Mouse (Mus musculus): ENCODE results near the gene Taar3. TPM values are rescaled to one million over a fixed set of nuclear protein-coding genes. Genes with fewer than 3 reads are reported as not detected.

Gene Taar3
- polyA plus RNA-seq, 1 experiment from 2014 or later = not detected

GRCm38 (mm10) chr10:23963444-23963843 lies 14.1 kb downstream of the Taar3 start:
- H3K36me3 ChIP-seq (replicated peaks) = no peaks in the 10 kb centered on the region
- H3K27me3 ChIP-seq (replicated peaks; ENCODE audit: low read depth, poor library complexity, severe bottlenecking) = no peaks in the 10 kb centered on the region
- 75% methylated on average over 3 of the region's 3 CpGs for WGBS
- no peak overlapping the region for H3K27ac ChIP-seq (replicated peaks)
- H3K4me1 ChIP-seq = no peaks in the 10 kb centered on the region
- no peaks in the 10 kb centered on the region for H3K9me3 ChIP-seq
- no peak for DNase-seq (ENCODE audit: low spot score)
- no peak overlapping the region for H3K4me3 ChIP-seq

- no peak for DNase-seq (ENCODE audit: low spot score)
- 88% methylated on average over 6 of the region's 6 CpGs for WGBS
- Histone ChIP-seq H3K4me3 (no peak overlapping the region), H3K4me1 (no peaks in the 10 kb centered on the region), H3K27ac (replicated peaks) (no peak overlapping the region), H3K9me3 (no peaks in the 10 kb centered on the region), H3K36me3 (replicated peaks) (no peaks in the 10 kb centered on the region), H3K27me3 (replicated peaks; ENCODE audit: low read depth, poor library complexity, severe bottlenecking) (no peaks in the 10 kb centered on the region)
These were observed 15.7 kb downstream of the Taar3 start for GRCm38 (mm10) chr10:23964921-23965610.

GRCm38 (mm10) chr10:23970656-23971165 lies 21.4 kb downstream of the Taar3 start, which contains the start of gene Taar5:
Gene Taar5 (plus strand): TSS chr10:23970706.
- H3K9me3 ChIP-seq = no peaks in the 10 kb centered on the region
- no peaks in the 10 kb centered on the region for H3K4me1 ChIP-seq
- H3K4me3 ChIP-seq = no peak within 1 kb of the TSS
- no peak within 1 kb of the TSS for H3K27ac ChIP-seq (replicated peaks)
- no peaks in the 10 kb centered on the region for H3K36me3 ChIP-seq (replicated peaks)
- H3K27me3 ChIP-seq (replicated peaks; ENCODE audit: low read depth, poor library complexity, severe bottlenecking) = no peaks in the 10 kb centered on the region
- WGBS = 91% methylated on average over 11 of the region's 11 CpGs
- no peak for DNase-seq (ENCODE audit: low spot score)

DNA sequence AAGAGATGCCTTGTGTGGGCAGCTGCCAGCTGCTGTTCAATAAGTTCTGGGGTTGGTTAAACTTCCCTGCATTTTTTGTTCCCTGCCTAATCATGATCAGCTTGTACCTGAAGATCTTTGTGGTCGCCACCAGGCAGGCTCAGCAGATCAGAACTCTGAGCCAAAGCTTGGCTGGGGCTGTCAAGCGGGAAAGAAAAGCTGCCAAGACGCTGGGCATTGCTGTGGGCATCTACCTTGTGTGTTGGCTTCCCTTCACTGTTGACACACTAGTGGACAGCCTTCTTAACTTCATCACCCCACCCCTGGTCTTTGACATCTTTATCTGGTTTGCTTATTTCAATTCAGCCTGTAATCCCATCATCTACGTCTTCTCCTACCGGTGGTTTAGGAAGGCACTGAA lies 21.9 kb downstream of the Taar3 start:
- no peak for DNase-seq (ENCODE audit: low spot score)
- Histone ChIP-seq H3K36me3 (replicated peaks) (no peaks in the 10 kb centered on the region), H3K9me3 (no peaks in the 10 kb centered on the region), H3K4me3 (no peak overlapping the region), H3K27me3 (replicated peaks; ENCODE audit: low read depth, poor library complexity, severe bottlenecking) (no peaks in the 10 kb centered on the region), H3K27ac (replicated peaks) (no peak overlapping the region), H3K4me1 (no peaks in the 10 kb centered on the region)
- 84% methylated on average over 5 of the region's 5 CpGs for WGBS

DNA sequence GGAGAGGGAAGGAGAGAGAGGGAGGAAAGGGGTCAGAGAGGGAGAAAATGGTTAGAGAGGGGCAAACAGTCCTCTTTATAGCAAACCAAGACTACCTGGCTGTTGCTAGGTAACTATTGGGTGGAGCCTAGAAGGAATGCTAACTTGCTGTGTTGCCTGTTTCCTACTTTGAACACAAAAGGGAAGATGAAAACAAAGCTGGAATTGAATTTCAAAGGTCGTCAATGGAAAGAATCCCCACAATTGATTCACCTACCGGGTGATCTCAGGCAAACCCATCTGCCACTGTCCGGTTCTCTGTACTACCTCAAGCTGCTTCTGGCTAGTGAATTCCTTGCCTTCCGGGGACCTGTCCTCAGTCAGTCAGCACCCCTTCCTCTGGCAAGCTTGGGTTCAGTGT lies 28.6 kb downstream of the Taar3 start:
- WGBS = 44% methylated on average over 4 of the region's 4 CpGs
- H3K9me3 ChIP-seq = no peaks in the 10 kb centered on the region
- no peak for DNase-seq (ENCODE audit: low spot score)
- H3K36me3 ChIP-seq (replicated peaks) = no peaks in the 10 kb centered on the region
- H3K4me1 ChIP-seq = no peaks in the 10 kb centered on the region
- H3K4me3 ChIP-seq = no peak overlapping the region
- no peak overlapping the region for H3K27ac ChIP-seq (replicated peaks)
- no peaks in the 10 kb centered on the region for H3K27me3 ChIP-seq (replicated peaks; ENCODE audit: low read depth, poor library complexity, severe bottlenecking)

- Histone ChIP-seq H3K27me3 (replicated peaks; ENCODE audit: low read depth, poor library complexity, severe bottlenecking) (no peaks in the 10 kb centered on the region), H3K36me3 (replicated peaks) (no peaks in the 10 kb centered on the region), H3K4me3 (no peak overlapping the region), H3K4me1 (no peaks in the 10 kb centered on the region; the same call in 1 of the 2 replicates), H3K27ac (replicated peaks) (no peak overlapping the region), H3K9me3 (no peaks in the 10 kb centered on the region)
- WGBS = 41% methylated on average over 16 of the region's 16 CpGs
- DNase-seq (ENCODE audit: low spot score) = peak; percentile 81
These were observed 29.7 kb downstream of the Taar3 start for GRCm38 (mm10) chr10:23978901-23979705.

DNA sequence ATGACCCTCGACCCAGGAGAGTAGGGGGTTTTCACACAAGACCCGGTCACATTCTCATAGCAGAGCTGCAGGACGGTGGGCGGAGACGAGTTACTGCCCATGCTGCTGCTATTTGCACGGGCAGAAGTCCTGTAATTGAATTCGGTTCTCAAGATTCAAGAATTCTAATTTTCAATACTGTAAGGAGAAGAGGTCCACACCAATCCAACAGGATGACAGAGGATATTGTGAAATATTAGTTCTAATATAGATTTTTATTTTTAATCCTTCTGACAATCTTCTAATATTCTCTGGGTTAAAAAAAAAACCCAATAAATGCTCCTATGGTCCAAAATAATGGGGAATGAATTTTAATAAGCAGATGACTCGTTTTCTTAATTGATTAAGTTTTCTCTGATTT lies 36.2 kb downstream of the Taar3 start, which contains the start of gene Taar6:
Gene Taar6, minus strand, starts transcription at position 101 of the 400 bp plus-strand sequence.
- no peak for DNase-seq (ENCODE audit: low spot score)
- Histone ChIP-seq H3K9me3 (peaks cover 2% of the 10 kb centered on the region; the same call in 1 of the 2 replicates), H3K4me1 (no peaks in the 10 kb centered on the region; the same call in 1 of the 2 replicates), H3K36me3 (replicated peaks) (no peaks in the 10 kb centered on the region), H3K27me3 (replicated peaks; ENCODE audit: low read depth, poor library complexity, severe bottlenecking) (no peaks in the 10 kb centered on the region), H3K27ac (replicated peaks) (no peak within 1 kb of the TSS), H3K4me3 (no peak within 1 kb of the TSS)
- 80% methylated on average over 8 of the region's 8 CpGs for whole genome bisulfite sequencing

- Histone ChIP-seq H3K9me3 (peaks cover 2% of the 10 kb centered on the region; the same call in 1 of the 2 replicates), H3K27me3 (replicated peaks; ENCODE audit: low read depth, poor library complexity, severe bottlenecking) (no peaks in the 10 kb centered on the region)
- 81% methylated on average over 5 of the region's 5 CpGs for WGBS
These were observed 37.1 kb downstream of the Taar3 start for GRCm38 (mm10) chr10:23986419-23986818.

GRCm38 (mm10) chr10:23993381-23993780 lies 44.0 kb downstream of the Taar3 start, which contains the start of gene Taar7a:
Gene Taar7a (minus strand): TSS chr10:23993481.
- WGBS = 89% methylated on average over 3 of the region's 3 CpGs
- H3K4me3 ChIP-seq = no peak within 1 kb of the TSS
- DNase-seq (ENCODE audit: low spot score) = no peak
- H3K27ac ChIP-seq (replicated peaks) = no peak within 1 kb of the TSS
- no peaks in the 10 kb centered on the region for H3K4me1 ChIP-seq
- peaks cover 2% of the 10 kb centered on the region; the same call in 1 of the 2 replicates for H3K9me3 ChIP-seq
- no peaks in the 10 kb centered on the region for H3K36me3 ChIP-seq (replicated peaks)
- no peaks in the 10 kb centered on the region for H3K27me3 ChIP-seq (replicated peaks; ENCODE audit: low read depth, poor library complexity, severe bottlenecking)

More at GRCm38 (mm10) chr10:23986419-23986818, 37.1 kb downstream of the Taar3 start:
- no peak overlapping the region for H3K27ac ChIP-seq (replicated peaks)
- H3K4me1 ChIP-seq = no peaks in the 10 kb centered on the region; the same call in 1 of the 2 replicates
- DNase-seq (ENCODE audit: low spot score) = no peak
- no peak overlapping the region for H3K4me3 ChIP-seq
- no peaks in the 10 kb centered on the region for H3K36me3 ChIP-seq (replicated peaks)

GRCm38 (mm10) chr10:23999639-24000038 lies 50.3 kb downstream of the Taar3 start, which contains the start of gene Taar7b:
Gene Taar7b (plus strand): TSS chr10:23999939.
- WGBS = 84% methylated on average over 1 of the region's 1 CpGs
- Histone ChIP-seq H3K4me3 (no peak within 1 kb of the TSS), H3K9me3 (no peaks in the 10 kb centered on the region), H3K4me1 (no peaks in the 10 kb centered on the region), H3K27me3 (replicated peaks; ENCODE audit: low read depth, poor library complexity, severe bottlenecking) (no peaks in the 10 kb centered on the region), H3K27ac (replicated peaks) (no peak within 1 kb of the TSS), H3K36me3 (replicated peaks) (no peaks in the 10 kb centered on the region)
- DNase-seq (ENCODE audit: low spot score) = no peak

Data from embryonic facial prominence, embryonic 10.5 days (tissue).